Mouse (Mus musculus) kidney, adult 8-10 months (tissue): ENCODE data around the gene Dnah14.

Experiments
- DNase-seq, 2 experiments: peaks; one replicate each; pipeline ENCODE4 v3.0.0; 2022

Gene Dnah14

DNA sequence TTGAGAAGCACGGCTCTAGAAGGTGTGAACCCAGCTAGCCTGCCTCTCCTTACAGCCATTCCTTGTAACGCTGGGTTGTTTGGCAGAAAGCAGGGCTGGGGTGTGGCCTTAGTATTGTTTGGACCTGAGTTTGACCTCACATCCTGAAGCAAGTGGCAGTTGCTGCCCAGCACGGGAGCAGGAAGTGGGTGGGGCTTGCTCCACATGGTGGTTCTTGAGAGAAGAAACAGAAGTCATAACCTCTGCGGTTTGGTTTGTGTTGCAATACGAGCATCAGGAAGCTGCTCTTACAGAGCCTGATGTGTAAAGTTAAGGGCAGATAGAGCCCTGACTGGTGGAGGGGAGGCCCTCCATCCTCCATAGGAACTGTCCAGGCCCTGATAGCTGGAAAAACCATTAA lies 284.3 kb downstream of the Dnah14 start:
- DNase-seq = peak; percentile 80 to 82

DNA sequence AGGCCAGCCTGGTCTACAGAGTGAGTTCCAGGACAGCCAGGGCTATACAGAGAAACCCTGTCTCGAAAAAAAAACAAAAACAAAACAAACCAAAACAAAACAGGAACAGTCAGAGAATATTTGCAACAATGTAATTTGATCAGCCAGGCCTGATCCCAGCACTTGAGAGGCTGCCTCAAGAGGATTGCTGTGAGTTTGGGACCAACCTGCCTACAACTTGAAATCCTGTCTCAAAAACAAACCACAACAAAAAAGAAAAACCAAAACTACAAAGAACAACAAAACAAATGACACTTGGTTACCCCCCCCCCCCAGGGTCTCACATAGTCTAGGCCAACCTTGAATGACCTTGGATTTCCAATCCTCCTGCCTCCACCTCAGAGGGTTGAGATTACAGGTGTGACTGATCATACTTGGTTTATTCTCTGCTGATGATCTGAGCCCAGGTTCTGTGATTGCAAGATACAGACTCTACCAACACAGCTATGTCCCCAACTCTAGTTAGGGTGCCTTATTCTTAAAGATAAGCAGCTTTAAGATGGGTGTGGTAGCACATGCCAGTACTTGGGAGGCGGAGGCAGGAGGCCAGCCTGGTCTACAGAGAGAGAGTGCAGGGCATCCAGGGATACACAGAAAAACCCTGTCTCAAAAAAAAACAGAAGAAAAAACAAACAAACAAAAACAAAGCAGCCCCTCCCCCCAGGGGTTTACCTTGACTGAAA lies 285.0 kb downstream of the Dnah14 start:
- DNase-seq = no peak

DNA sequence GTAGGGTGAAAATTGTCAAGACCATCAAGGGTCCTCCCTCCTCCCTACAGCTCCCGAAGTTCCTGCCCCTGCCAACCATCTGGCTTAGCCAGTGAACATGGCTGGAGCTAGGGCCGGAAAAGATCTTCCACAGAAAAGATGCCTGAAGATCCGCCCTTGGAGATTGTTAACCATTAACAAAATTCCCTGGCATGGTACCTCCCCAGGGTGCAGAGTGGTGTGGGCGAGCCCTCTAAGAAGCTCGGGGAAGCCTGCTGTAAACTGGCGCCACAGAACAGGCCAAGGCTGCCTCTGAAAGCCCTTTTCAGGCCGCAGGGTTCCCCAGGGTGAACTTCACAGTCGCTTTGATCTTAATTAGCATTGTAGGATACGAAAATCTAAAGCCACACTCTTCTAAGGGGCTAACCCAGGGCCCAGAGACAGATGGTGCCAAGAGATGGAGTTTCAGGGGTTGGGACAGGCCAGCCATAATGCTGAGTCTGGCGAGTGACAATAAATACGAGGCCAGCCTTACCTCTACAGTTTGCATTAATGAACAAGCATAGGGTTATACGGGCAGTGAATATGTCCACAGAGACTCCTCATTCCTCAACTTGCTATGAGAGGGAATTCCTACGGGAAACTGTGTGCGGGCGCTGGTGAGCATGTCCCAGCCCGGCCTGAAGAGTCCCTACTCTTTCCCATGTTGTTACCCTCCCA lies 286.5 kb downstream of the Dnah14 start:
- DNase-seq = peak; percentile 56 to 59

GRCm38 (mm10) chr1:181863431-181863830 lies 287.1 kb downstream of the Dnah14 start:
- no peak for DNase-seq
